Mouse (Mus musculus) C2C12 (cell line): Measurements from ENCODE around the gene Saa2.

Source experiments
- CEBPB ChIP-seq: IDR thresholded peaks from one replicate; pipeline ENCODE4 v1.6.1; 2011; ENCODE audit warnings: low read depth, mild to moderate bottlenecking, control low read depth, moderate library complexity
- CTCF ChIP-seq: IDR thresholded peaks from one replicate; pipeline ENCODE4 v1.5.1; 2011; ENCODE audit not compliant: control insufficient read depth, insufficient read depth, insufficient read length
- FOSL1 ChIP-seq: IDR thresholded peaks from one replicate; pipeline ENCODE4 v1.8.0; 2011; ENCODE audit warnings: mild to moderate bottlenecking, low read length; ENCODE audit not compliant: poor library complexity, insufficient read depth, severe bottlenecking
- MAX ChIP-seq: IDR thresholded peaks from one replicate; pipeline ENCODE4 v1.6.1; 2011; ENCODE audit warnings: mild to moderate bottlenecking, control low read depth
- MYOD1 ChIP-seq: IDR thresholded peaks from one replicate; pipeline ENCODE4 v1.6.1; 2011; ENCODE audit warnings: low read depth; ENCODE audit not compliant: control insufficient read depth, insufficient read length
- MYOG ChIP-seq: IDR thresholded peaks from one replicate; pipeline ENCODE4 v1.6.1; 2011; ENCODE audit not compliant: control insufficient read depth, insufficient read length; ENCODE audit errors: extremely low read depth
- USF1 ChIP-seq: IDR thresholded peaks from one replicate; pipeline ENCODE4 v1.6.1; 2011; ENCODE audit warnings: low read depth, mild to moderate bottlenecking, control low read depth, moderate library complexity

DNA sequence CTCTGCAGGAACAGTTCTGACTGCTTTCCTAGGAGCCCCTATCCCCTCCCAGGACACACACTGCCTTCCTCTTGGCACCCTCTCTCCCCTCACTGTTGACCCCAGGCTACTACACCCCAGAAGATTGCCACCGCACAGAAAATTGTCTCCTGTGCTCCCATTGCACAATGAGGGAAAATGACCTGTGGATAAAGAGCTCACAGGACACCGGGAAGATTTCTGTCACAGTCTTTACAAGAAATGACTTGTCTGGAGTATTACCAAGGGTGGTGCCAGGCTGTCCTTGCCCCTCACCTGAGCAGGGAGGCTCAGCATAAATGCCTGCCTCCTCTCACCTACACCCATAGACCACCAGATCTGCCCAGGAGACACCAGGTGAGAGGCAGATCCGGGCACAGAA is at the start of gene Saa2:
- TF ChIP-seq CTCF, result no peak
- no peak for TF ChIP-seq FOSL1
- no peak for TF ChIP-seq CEBPB
- no peak for TF ChIP-seq MAX
- no peak for TF ChIP-seq MYOD1
- no peak for TF ChIP-seq USF1
- no peak for TF ChIP-seq MYOG
